Mouse (Mus musculus): ENCODE results near the gene Dcaf6. TPM values are rescaled to one million over a fixed set of nuclear protein-coding genes. Genes with fewer than 3 reads are reported as not detected.

The Dcaf6 gene
- polyA plus RNA-seq, 1 experiment, result 46.6 TPM

GRCm38 (mm10) chr1:165459041-165459502 is 1.2 kb downstream of the Dcaf6 start:
- TF ChIP-seq CTCF (IDR thresholded peaks at IDR 0.05; ENCODE audit: borderline replicate concordance, insufficient read depth, low read depth, low read length) (no peak), POLR2A (IDR thresholded peaks at IDR 0.05; ENCODE audit: borderline replicate concordance, insufficient read depth, low read length) (no peak)
- Histone ChIP-seq H3K4me1 (ENCODE audit: control insufficient read depth, insufficient read depth, low read length) (no peaks in the 10 kb centered on the region), H3K27ac (ENCODE audit: insufficient read depth, low read length) (no peak overlapping the region), H3K4me3 (replicated peaks; ENCODE audit: insufficient read depth, low read depth, low read length) (peak overlapping the region; percentile 92), H3K27me3 (ENCODE audit: control insufficient read depth, insufficient read depth, low read length) (no peaks in the 10 kb centered on the region)
- DNase-seq, result no peak
- whole genome bisulfite sequencing, result 20% methylated on average over 7 of the region's 7 CpGs

GRCm38 (mm10) chr1:165441719-165442118 is 18.6 kb downstream of the Dcaf6 start:
- Histone ChIP-seq H3K27ac (ENCODE audit: insufficient read depth, low read length) (no peak overlapping the region), H3K4me1 (ENCODE audit: control insufficient read depth, insufficient read depth, low read length) (no peaks in the 10 kb centered on the region; the same call in 1 of the 2 replicates), H3K27me3 (ENCODE audit: control insufficient read depth, insufficient read depth, low read length) (no peaks in the 10 kb centered on the region), H3K4me3 (replicated peaks; ENCODE audit: insufficient read depth, low read depth, low read length) (no peak overlapping the region)
- TF ChIP-seq POLR2A (IDR thresholded peaks at IDR 0.05; ENCODE audit: borderline replicate concordance, insufficient read depth, low read length) (no peak), CTCF (IDR thresholded peaks at IDR 0.05; ENCODE audit: borderline replicate concordance, insufficient read depth, low read depth, low read length) (no peak)
- 75% methylated on average over 3 of the region's 3 CpGs for WGBS
- no peak for DNase-seq

DNA sequence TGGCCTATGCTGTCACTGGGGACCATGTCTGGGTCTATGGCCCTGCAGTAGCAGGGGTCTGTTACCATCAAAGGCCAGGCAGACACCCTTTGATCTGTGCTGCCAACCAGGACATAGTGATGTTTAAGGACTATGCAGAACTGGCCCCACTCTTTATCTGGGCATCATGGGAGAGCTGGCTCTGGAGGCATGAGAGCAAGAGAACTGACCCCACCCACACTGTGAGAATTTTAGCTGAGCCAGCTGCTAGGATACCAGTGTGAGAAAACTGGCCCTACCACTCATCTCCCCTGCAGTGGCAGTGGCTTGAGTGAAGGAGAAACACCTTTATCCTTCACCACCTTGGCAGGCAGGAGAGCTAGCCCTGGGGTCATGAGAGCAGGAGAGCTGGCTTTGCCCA is 19.1 kb downstream of the Dcaf6 start:
- DNase-seq, result no peak
- Histone ChIP-seq H3K27me3 (ENCODE audit: control insufficient read depth, insufficient read depth, low read length) (no peaks in the 10 kb centered on the region), H3K4me3 (replicated peaks; ENCODE audit: insufficient read depth, low read depth, low read length) (no peak overlapping the region), H3K27ac (ENCODE audit: insufficient read depth, low read length) (no peak overlapping the region), H3K4me1 (ENCODE audit: control insufficient read depth, insufficient read depth, low read length) (no peaks in the 10 kb centered on the region; the same call in 1 of the 2 replicates)
- TF ChIP-seq CTCF (IDR thresholded peaks at IDR 0.05; ENCODE audit: borderline replicate concordance, insufficient read depth, low read depth, low read length) (no peak), POLR2A (IDR thresholded peaks at IDR 0.05; ENCODE audit: borderline replicate concordance, insufficient read depth, low read length) (no peak)

- no peak for DNase-seq
- Histone ChIP-seq H3K4me1 (ENCODE audit: control insufficient read depth, insufficient read depth, low read length) (no peaks in the 10 kb centered on the region; the same call in 1 of the 2 replicates), H3K27ac (ENCODE audit: insufficient read depth, low read length) (no peak overlapping the region), H3K27me3 (ENCODE audit: control insufficient read depth, insufficient read depth, low read length) (no peaks in the 10 kb centered on the region), H3K4me3 (replicated peaks; ENCODE audit: insufficient read depth, low read depth, low read length) (no peak overlapping the region)
- no peak for TF ChIP-seq POLR2A (IDR thresholded peaks at IDR 0.05; ENCODE audit: borderline replicate concordance, insufficient read depth, low read length)
- TF ChIP-seq CTCF (IDR thresholded peaks at IDR 0.05; ENCODE audit: borderline replicate concordance, insufficient read depth, low read depth, low read length), result no peak
- WGBS, result 71% methylated on average over 3 of the region's 3 CpGs
Observed at GRCm38 (mm10) chr1:165440788-165441187, 19.5 kb downstream of the Dcaf6 start.

GRCm38 (mm10) chr1:165438289-165439021 is 21.8 kb downstream of the Dcaf6 start:
- H3K27me3 ChIP-seq (ENCODE audit: control insufficient read depth, insufficient read depth, low read length), result no peaks in the 10 kb centered on the region
- DNase-seq, result no peak
- H3K27ac ChIP-seq (ENCODE audit: insufficient read depth, low read length), result no peak overlapping the region
- no peaks in the 10 kb centered on the region; the same call in 1 of the 2 replicates for H3K4me1 ChIP-seq (ENCODE audit: control insufficient read depth, insufficient read depth, low read length)
- TF ChIP-seq CTCF (IDR thresholded peaks at IDR 0.05; ENCODE audit: borderline replicate concordance, insufficient read depth, low read depth, low read length), result no peak
- no peak for TF ChIP-seq POLR2A (IDR thresholded peaks at IDR 0.05; ENCODE audit: borderline replicate concordance, insufficient read depth, low read length)
- H3K4me3 ChIP-seq (replicated peaks; ENCODE audit: insufficient read depth, low read depth, low read length), result no peak overlapping the region
- WGBS, result 93% methylated on average over 1 of the region's 1 CpGs

DNA sequence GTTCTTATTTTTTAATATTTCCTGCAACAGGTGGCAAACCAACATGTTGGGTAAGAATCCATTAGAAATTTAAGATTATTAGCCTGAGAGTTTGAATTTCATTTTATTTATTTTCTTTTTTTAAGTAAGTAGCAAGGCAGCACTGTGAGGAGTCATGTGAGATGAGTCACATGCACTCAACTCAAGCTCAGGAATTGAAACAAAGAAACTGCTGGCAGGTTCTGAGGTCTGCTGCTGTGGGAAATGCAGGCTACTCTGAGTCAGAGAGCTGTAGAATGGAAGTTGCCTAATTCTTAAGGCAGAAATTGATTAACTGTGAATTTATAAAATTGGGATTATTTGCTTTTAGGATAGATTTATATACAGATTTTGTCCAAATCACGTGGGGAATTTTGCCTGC is 27.4 kb downstream of the Dcaf6 start:
- H3K27me3 ChIP-seq (ENCODE audit: control insufficient read depth, insufficient read depth, low read length), result no peaks in the 10 kb centered on the region
- TF ChIP-seq CTCF (IDR thresholded peaks at IDR 0.05; ENCODE audit: borderline replicate concordance, insufficient read depth, low read depth, low read length) (no peak), POLR2A (IDR thresholded peaks at IDR 0.05; ENCODE audit: borderline replicate concordance, insufficient read depth, low read length) (no peak)
- DNase-seq, result no peak

GRCm38 (mm10) chr1:165426254-165426653 is 34.0 kb downstream of the Dcaf6 start:
- H3K4me1 ChIP-seq (ENCODE audit: control insufficient read depth, insufficient read depth, low read length), result no peaks in the 10 kb centered on the region
- H3K27me3 ChIP-seq (ENCODE audit: control insufficient read depth, insufficient read depth, low read length), result no peaks in the 10 kb centered on the region
- 95% methylated on average over 2 of the region's 2 CpGs for WGBS
- DNase-seq, result no peak
- TF ChIP-seq POLR2A (IDR thresholded peaks at IDR 0.05; ENCODE audit: borderline replicate concordance, insufficient read depth, low read length) (no peak), CTCF (IDR thresholded peaks at IDR 0.05; ENCODE audit: borderline replicate concordance, insufficient read depth, low read depth, low read length) (no peak)
- no peak overlapping the region for H3K27ac ChIP-seq (ENCODE audit: insufficient read depth, low read length)
- no peak overlapping the region for H3K4me3 ChIP-seq (replicated peaks; ENCODE audit: insufficient read depth, low read depth, low read length)

More for the DNA sequence above, 27.4 kb downstream of the Dcaf6 start:
- 83% methylated on average over 1 of the region's 1 CpGs for WGBS
- H3K27ac ChIP-seq (ENCODE audit: insufficient read depth, low read length), result no peak overlapping the region
- H3K4me3 ChIP-seq (replicated peaks; ENCODE audit: insufficient read depth, low read depth, low read length), result no peak overlapping the region
- no peaks in the 10 kb centered on the region for H3K4me1 ChIP-seq (ENCODE audit: control insufficient read depth, insufficient read depth, low read length)

GRCm38 (mm10) chr1:165421357-165421915 is 38.8 kb downstream of the Dcaf6 start:
- 84% methylated on average over 7 of the region's 7 CpGs for WGBS
- Histone ChIP-seq H3K27me3 (ENCODE audit: control insufficient read depth, insufficient read depth, low read length) (no peaks in the 10 kb centered on the region), H3K27ac (ENCODE audit: insufficient read depth, low read length) (no peak overlapping the region), H3K4me3 (replicated peaks; ENCODE audit: insufficient read depth, low read depth, low read length) (no peak overlapping the region), H3K4me1 (ENCODE audit: control insufficient read depth, insufficient read depth, low read length) (no peaks in the 10 kb centered on the region)
- no peak for DNase-seq
- no peak for TF ChIP-seq CTCF (IDR thresholded peaks at IDR 0.05; ENCODE audit: borderline replicate concordance, insufficient read depth, low read depth, low read length)
- TF ChIP-seq POLR2A (IDR thresholded peaks at IDR 0.05; ENCODE audit: borderline replicate concordance, insufficient read depth, low read length), result no peak
